Mouse (Mus musculus) kidney, adult 2 months (tissue): ENCODE results near the gene Camk2g.

Experiments
- CTCF ChIP-seq: fragments of 200-500 bp; conservative IDR thresholded peaks from 2 replicates; pipeline ENCODE4 v1.5.1; 2011; ENCODE audit warnings: low read depth, mild to moderate bottlenecking, control low read depth, low read length, moderate library complexity, mixed read lengths; ENCODE audit not compliant: insufficient read depth, insufficient read length
- POLR2A ChIP-seq: fragments of 200-500 bp; IDR thresholded peaks from one replicate; pipeline ENCODE4 v1.6.1; 2011; ENCODE audit warnings: low read depth, low read length, control low read depth

DNA sequence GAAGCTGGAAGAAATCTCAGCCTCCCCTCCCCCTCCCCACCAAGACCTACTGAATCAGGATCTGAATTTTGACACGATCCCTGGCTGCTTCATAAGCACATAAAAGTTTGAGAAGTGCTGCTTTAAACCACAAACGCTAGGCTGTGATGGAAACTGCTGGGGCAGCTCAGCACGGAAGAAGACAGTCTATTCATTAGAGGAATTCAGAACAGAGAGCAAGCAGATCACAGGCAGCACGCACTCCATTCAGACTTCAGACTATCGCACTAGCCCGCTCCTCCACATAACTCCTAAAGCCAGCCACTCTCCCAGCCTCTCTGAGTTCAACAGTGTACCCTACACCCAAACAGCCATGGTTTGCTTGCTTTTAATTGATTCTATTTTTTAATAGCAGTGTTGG lies 18.2 kb downstream of the Camk2g start:
- no peak for TF ChIP-seq CTCF
- no peak for TF ChIP-seq POLR2A
